Mouse (Mus musculus) midbrain, postnatal 0 days (tissue): ENCODE results near the gene Tacc2. TPM values are rescaled to one million over a fixed set of nuclear protein-coding genes. Genes with fewer than 3 reads are reported as not detected.

Experiments used
- ATAC-seq: fragments of 200-750 bp; cut with Nextera tagmentation; 2 replicates; pipeline ENCODE4 v1.8.0; 2017; ENCODE audit warnings: moderate number of reproducible peaks, mild to moderate bottlenecking, moderate TSS enrichment, moderate library complexity; ENCODE audit not compliant: low FRiP score
- DNase-seq: peaks from one replicate; pipeline ENCODE4 v3.0.0-alpha.2; 2015; ENCODE audit warnings: low spot score
- H3K27ac ChIP-seq: fragments of 300-500 bp; sonication (generic); 2 replicates; pipeline ENCODE4 v1.5.1; 2014; ENCODE audit warnings: low read depth, mild to moderate bottlenecking, low read length, mixed read lengths
- H3K27me3 ChIP-seq: fragments of 300-500 bp; sonication (generic); 2 replicates; pipeline ENCODE4 v1.6.1; 2014; ENCODE audit warnings: low read length, control low read depth, mixed read lengths; ENCODE audit not compliant: insufficient read depth
- H3K36me3 ChIP-seq: fragments of 300-500 bp; sonication (generic); 2 replicates; pipeline ENCODE4 v1.6.1; 2014; ENCODE audit warnings: low read length, control low read depth, mixed read lengths; ENCODE audit not compliant: insufficient read depth
- H3K4me1 ChIP-seq: fragments of 300-500 bp; sonication (generic); 2 replicates; pipeline ENCODE4 v1.6.1; 2014; ENCODE audit warnings: mild to moderate bottlenecking, control low read depth, antibody characterized with exemption, low read length, mixed read lengths; ENCODE audit not compliant: insufficient read depth
- H3K4me2 ChIP-seq: fragments of 300-500 bp; sonication (generic); 2 replicates; pipeline ENCODE4 v1.6.1; 2014; ENCODE audit warnings: low read depth, mild to moderate bottlenecking, low read length, mixed read lengths; ENCODE audit not compliant: poor library complexity, severe bottlenecking
- H3K4me3 ChIP-seq: fragments of 300-500 bp; sonication (generic); 2 replicates; pipeline ENCODE4 v1.5.1; 2014; ENCODE audit warnings: low read depth, mild to moderate bottlenecking, low read length, moderate library complexity
- H3K9ac ChIP-seq: fragments of 300-500 bp; sonication (generic); replicated peaks from 2 replicates; pipeline ENCODE4 v1.6.1; 2014; ENCODE audit warnings: mild to moderate bottlenecking, low read length, moderate library complexity, mixed read lengths; ENCODE audit not compliant: poor library complexity, severe bottlenecking
- H3K9me3 ChIP-seq: fragments of 300-500 bp; sonication (generic); 2 replicates; pipeline ENCODE4 v1.6.1; 2016; ENCODE audit warnings: low read length, control low read depth
- CTCF ChIP-seq: IDR thresholded peaks from 2 replicates; pipeline ENCODE4 v1.5.1; 2016; ENCODE audit warnings: antibody characterized with exemption, mild to moderate bottlenecking
- WGBS: fragments of 180-500 bp; shearing (Covaris S2); extraction: QIAGEN DNeasy Blood & Tissue Kit; methylation state at CpG from one replicate; pipeline ENCODE4 v1.1.7; 2014; 5-methylcytosine and 5-hydroxymethylcytosine counted together
- polyA plus RNA-seq: library from polyadenylated mRNA; unstranded; fragments of >200 nt; fragmentation: Nextera tagmentation; extraction: Ambion mirVana; gene quantifications from 2 replicates; pipeline ENCODE4 v1.2.1, GENCODE M21; 2015
- total RNA-seq: library from RNA; depleted of rRNA; stranded (reverse); fragments of >200 nt; gene quantifications from 2 replicates; pipeline ENCODE4 v1.2.3, GENCODE M21; 2014

The Tacc2 gene
- total and polyA plus RNA-seq, 2 experiments from 2014 or later, result 54.8 to 55.9 TPM

DNA sequence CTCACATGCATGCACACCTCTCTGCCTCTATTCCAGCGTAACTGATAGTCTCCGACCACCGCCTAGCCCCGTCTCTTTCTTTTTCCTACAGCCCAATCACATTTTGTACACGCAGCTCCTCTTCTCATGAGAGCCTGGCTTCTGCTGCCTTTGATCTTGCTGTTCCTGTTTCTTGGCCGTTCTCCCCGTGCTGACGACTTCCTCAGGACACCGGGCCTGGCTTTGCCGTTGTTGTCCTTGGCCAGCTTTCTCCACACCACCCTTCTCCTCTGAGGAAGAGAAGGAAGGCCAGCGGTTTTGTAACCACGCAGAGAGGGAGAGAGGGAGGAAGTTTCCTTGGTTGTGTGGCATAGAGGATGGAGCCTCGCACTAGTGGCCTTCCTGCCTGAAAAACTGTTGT, 80.5 kb downstream of the Tacc2 start:
- no peak for TF ChIP-seq CTCF
- Histone ChIP-seq H3K27me3 (no peaks in the 10 kb centered on the region), H3K27ac (no peak overlapping the region), H3K4me3 (no peak overlapping the region), H3K9me3 (no peaks in the 10 kb centered on the region), H3K36me3 (no peaks in the 10 kb centered on the region), H3K4me2 (no peak overlapping the region), H3K9ac (no peak overlapping the region), H3K4me1 (no peaks in the 10 kb centered on the region)
- DNase-seq (no peak), ATAC-seq (no peak)
- 81% methylated on average over 13 of the region's 13 CpGs for WGBS

DNA sequence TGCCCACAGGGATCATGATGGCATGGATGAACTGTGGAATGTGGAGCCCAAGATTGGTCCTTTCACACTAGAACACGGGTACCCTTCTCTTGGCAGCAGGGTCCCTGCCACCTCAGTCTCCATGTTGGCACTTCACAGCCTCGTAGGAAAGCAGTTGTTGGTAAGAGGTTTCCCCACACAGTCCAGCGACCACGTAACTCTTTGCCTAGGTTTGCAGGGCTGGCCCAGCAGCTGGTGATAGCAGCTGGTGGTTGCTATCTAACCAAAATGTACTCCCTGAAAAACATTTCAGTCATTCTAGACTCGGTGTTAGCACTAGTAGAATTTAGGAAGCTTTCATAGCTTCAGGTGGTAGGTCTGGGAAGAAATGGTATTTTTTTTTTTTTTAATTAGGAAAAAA, 81.9 kb downstream of the Tacc2 start:
- ATAC-seq, result no peak
- no peak for DNase-seq
- H3K4me1 ChIP-seq, result no peaks in the 10 kb centered on the region
- 94% methylated on average over 5 of the region's 5 CpGs for WGBS
- H3K27ac ChIP-seq, result no peak overlapping the region
- H3K27me3 ChIP-seq, result no peaks in the 10 kb centered on the region
- no peak overlapping the region for H3K4me3 ChIP-seq
- no peaks in the 10 kb centered on the region for H3K36me3 ChIP-seq
- no peak overlapping the region for H3K9ac ChIP-seq
- H3K9me3 ChIP-seq, result no peaks in the 10 kb centered on the region
- no peak for TF ChIP-seq CTCF
- no peak overlapping the region for H3K4me2 ChIP-seq

DNA sequence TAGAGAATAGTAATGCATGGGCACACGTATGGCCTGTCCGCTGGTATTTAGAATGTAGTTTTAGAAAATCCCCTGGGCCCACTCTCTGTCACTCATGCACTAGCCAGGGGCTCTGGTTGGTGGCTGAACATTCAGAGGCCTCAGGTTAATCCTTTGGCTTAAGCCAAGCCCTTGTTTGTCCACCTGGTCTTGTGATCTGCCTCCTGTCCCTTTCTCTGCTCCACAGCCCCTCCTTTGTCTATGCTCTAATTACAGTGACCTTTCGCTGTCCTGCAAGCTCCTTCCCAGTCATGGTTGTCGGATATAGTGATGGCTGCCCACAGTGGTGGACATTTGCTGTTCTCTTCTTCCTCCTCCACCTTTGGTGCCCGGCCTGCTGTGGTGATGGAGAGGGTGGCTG, 85.0 kb downstream of the Tacc2 start:
- H3K4me1 ChIP-seq, result no peaks in the 10 kb centered on the region
- H3K36me3 ChIP-seq, result no peaks in the 10 kb centered on the region
- no peak overlapping the region for H3K4me2 ChIP-seq
- no peak for TF ChIP-seq CTCF
- H3K9me3 ChIP-seq, result no peaks in the 10 kb centered on the region
- 51% methylated on average over 5 of the region's 5 CpGs for WGBS
- DNase-seq (no peak), ATAC-seq (no peak)
- H3K4me3 ChIP-seq, result no peak overlapping the region
- no peaks in the 10 kb centered on the region for H3K27me3 ChIP-seq
- no peak overlapping the region for H3K9ac ChIP-seq
- no peak overlapping the region for H3K27ac ChIP-seq

DNA sequence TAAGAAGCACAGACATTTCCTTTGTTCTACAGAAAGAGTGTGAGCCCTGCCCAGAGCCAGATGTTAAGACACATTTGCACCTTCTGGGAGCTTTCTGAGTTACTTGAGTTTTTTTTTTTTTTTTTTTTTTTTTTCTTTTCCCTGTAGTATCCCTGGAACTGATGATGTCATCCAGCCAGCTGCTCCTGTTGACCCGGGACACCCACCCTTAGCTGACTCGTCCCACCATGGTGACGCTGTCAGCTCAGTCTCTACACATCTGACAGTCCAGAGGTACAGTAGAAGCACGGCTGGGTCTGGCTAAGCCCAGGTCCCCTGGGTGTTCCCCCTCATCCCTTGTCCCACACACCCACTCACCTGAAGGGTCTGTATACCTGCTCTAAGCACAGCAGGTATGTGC, 85.6 kb downstream of the Tacc2 start:
- DNase-seq (no peak), ATAC-seq (no peak)
- H3K9ac ChIP-seq, result no peak overlapping the region
- no peaks in the 10 kb centered on the region for H3K9me3 ChIP-seq
- no peaks in the 10 kb centered on the region for H3K4me1 ChIP-seq
- no peak for TF ChIP-seq CTCF
- H3K27me3 ChIP-seq, result no peaks in the 10 kb centered on the region
- 61% methylated on average over 4 of the region's 4 CpGs for WGBS
- H3K4me2 ChIP-seq, result no peak overlapping the region
- H3K27ac ChIP-seq, result no peak overlapping the region
- H3K36me3 ChIP-seq, result no peaks in the 10 kb centered on the region
- H3K4me3 ChIP-seq, result no peak overlapping the region

DNA sequence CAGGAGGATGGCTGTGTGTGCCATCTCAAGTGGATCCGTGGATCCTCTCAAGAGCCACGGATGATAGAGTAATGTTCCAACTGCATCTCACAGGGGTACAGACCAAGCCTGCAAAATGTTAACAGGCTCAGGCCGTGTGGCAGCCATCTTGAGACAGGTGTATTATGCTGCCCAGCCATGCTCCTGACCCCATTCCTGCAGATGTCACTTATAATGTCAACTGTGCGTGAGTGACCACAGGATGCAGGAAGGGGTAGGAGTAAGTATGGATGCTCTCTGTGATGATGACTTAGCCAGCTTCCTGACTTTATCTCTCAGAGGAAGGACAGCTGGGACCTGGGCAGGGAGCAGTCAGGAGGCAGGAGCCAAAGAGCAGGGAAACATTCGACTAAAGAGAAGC, 86.8 kb downstream of the Tacc2 start:
- TF ChIP-seq CTCF, result no peak
- H3K27me3 ChIP-seq, result no peaks in the 10 kb centered on the region
- 96% methylated on average over 5 of the region's 5 CpGs for WGBS
- H3K9ac ChIP-seq, result no peak overlapping the region
- no peaks in the 10 kb centered on the region for H3K9me3 ChIP-seq
- no peak overlapping the region for H3K4me3 ChIP-seq
- no peak overlapping the region for H3K4me2 ChIP-seq
- ATAC-seq (no peak), DNase-seq (no peak)
- no peak overlapping the region for H3K27ac ChIP-seq
- no peaks in the 10 kb centered on the region for H3K36me3 ChIP-seq
- H3K4me1 ChIP-seq, result no peaks in the 10 kb centered on the region

DNA sequence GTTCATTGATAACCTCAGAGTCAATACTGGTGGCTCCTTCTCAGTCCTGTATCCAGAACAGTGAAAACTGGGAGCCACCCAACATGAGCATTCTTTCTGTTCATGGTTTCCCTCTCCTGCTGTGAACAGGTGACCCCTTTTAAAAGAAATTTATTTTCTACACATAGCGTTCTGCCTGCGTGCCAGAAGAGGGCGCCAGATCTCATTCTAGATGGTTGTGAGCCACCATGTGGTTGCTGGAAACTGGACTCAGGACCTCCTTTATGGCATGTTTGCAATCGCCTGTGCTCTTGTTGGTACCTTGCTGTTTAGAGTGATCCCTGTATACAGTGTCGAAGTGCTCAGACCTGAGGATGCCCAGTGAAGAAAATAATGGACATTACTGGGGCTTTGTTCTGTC, 87.4 kb downstream of the Tacc2 start:
- no peak overlapping the region for H3K9ac ChIP-seq
- no peaks in the 10 kb centered on the region for H3K4me1 ChIP-seq
- no peaks in the 10 kb centered on the region for H3K27me3 ChIP-seq
- no peak overlapping the region for H3K4me3 ChIP-seq
- 0 out of 2 replicates have a peak, but pooled peaks have one; percentile 22 for TF ChIP-seq CTCF
- H3K27ac ChIP-seq, result no peak overlapping the region
- 90% methylated on average over 5 of the region's 5 CpGs for WGBS
- H3K4me2 ChIP-seq, result no peak overlapping the region
- DNase-seq, result no peak
- no peaks in the 10 kb centered on the region for H3K9me3 ChIP-seq
- H3K36me3 ChIP-seq, result no peaks in the 10 kb centered on the region
- ATAC-seq, result no peak
